Mouse (Mus musculus) stomach, embryonic 15.5 days (tissue): ENCODE results near the gene Teddm1a. TPM values are rescaled to one million over a fixed set of nuclear protein-coding genes. Genes with fewer than 3 reads are reported as not detected.
"Not testable (repeated sequence)": the region's sequence is repeated elsewhere in the genome, so short reads cannot be mapped to it uniquely, and the experiment has no call there.

Experiments
- ATAC-seq: fragments of 200-750 bp; cut with Nextera tagmentation; 2 replicates; pipeline ENCODE4 v1.8.0; 2017; ENCODE audit warnings: low read depth, moderate number of reproducible peaks, moderate TSS enrichment; ENCODE audit not compliant: insufficient read depth, low FRiP score
- H3K27ac ChIP-seq: fragments of 300-500 bp; sonication (generic); 2 replicates; pipeline ENCODE4 v1.5.1; 2015; ENCODE audit warnings: mild to moderate bottlenecking, inconsistent platforms
- H3K27me3 ChIP-seq: fragments of 300-500 bp; sonication (generic); replicated peaks from 2 replicates; pipeline ENCODE4 v1.6.1; 2015; ENCODE audit warnings: inconsistent platforms
- H3K36me3 ChIP-seq: fragments of 300-500 bp; sonication (generic); 2 replicates; pipeline ENCODE4 v1.6.1; 2015; ENCODE audit warnings: inconsistent platforms
- H3K4me1 ChIP-seq: fragments of 300-500 bp; sonication (generic); 2 replicates; pipeline ENCODE4 v1.6.1; 2015; ENCODE audit warnings: inconsistent platforms
- H3K4me2 ChIP-seq: fragments of 300-500 bp; sonication (generic); 2 replicates; pipeline ENCODE4 v1.6.1; 2015; ENCODE audit warnings: mild to moderate bottlenecking, inconsistent platforms
- H3K4me3 ChIP-seq: fragments of 300-500 bp; sonication (generic); replicated peaks from 2 replicates; pipeline ENCODE4 v1.5.1; 2015; ENCODE audit warnings: inconsistent platforms
- H3K9ac ChIP-seq: fragments of 300-500 bp; sonication (generic); 2 replicates; pipeline ENCODE4 v1.6.1; 2015; ENCODE audit warnings: inconsistent platforms
- H3K9me3 ChIP-seq: fragments of 300-500 bp; sonication (generic); 2 replicates; pipeline ENCODE4 v1.6.1; 2016; ENCODE audit warnings: inconsistent platforms
- WGBS: fragments of 180-500 bp; shearing (Covaris S2); methylation state at CpG from one replicate; pipeline ENCODE4 v1.1.7; 2015; 5-methylcytosine and 5-hydroxymethylcytosine counted together
- polyA plus RNA-seq: library from polyadenylated mRNA; unstranded; fragments of >200 nt; fragmentation: Nextera tagmentation; extraction: Ambion mirVana; gene quantifications from 2 replicates; pipeline ENCODE4 v1.2.1, GENCODE M21; 2015

The Teddm1a gene
- not detected in 2 replicates for polyA plus RNA-seq

DNA sequence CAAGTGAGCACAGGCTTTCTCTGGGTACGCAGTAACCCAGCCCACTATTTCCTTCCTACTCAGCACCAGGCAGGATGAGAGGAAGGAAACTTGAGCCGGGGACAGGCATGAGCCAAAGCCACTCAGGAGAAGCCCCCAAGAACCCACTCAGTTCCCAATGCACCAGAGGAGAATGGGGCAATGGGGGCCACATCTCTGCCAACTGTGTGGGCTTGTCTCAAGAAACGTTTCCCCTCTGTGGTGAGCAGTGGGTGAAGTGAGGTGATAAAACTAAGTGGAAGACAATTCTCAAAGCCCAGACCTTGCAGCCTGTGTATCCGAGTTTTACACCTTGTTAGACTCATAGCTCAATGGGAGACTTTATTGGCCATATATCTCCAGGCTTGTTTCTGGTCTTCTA is at the start of gene Teddm1a:
Teddm1a (plus strand) TSS at position 301 of the 400 bp plus-strand sequence.
- 54% methylated on average over 4 of the region's 4 CpGs for WGBS
- H3K4me3 ChIP-seq = no peak within 1 kb of the TSS
- H3K4me2 ChIP-seq = no peak within 1 kb of the TSS
- peaks cover 7% of the 10 kb centered on the region; the same call in 1 of the 2 replicates for H3K4me1 ChIP-seq
- no peak within 1 kb of the TSS for H3K9ac ChIP-seq
- H3K36me3 ChIP-seq = no peaks in the 10 kb centered on the region
- H3K27ac ChIP-seq = no peak within 1 kb of the TSS
- H3K27me3 ChIP-seq = no peaks in the 10 kb centered on the region
- no peaks in the 10 kb centered on the region for H3K9me3 ChIP-seq
- no peak for ATAC-seq

DNA sequence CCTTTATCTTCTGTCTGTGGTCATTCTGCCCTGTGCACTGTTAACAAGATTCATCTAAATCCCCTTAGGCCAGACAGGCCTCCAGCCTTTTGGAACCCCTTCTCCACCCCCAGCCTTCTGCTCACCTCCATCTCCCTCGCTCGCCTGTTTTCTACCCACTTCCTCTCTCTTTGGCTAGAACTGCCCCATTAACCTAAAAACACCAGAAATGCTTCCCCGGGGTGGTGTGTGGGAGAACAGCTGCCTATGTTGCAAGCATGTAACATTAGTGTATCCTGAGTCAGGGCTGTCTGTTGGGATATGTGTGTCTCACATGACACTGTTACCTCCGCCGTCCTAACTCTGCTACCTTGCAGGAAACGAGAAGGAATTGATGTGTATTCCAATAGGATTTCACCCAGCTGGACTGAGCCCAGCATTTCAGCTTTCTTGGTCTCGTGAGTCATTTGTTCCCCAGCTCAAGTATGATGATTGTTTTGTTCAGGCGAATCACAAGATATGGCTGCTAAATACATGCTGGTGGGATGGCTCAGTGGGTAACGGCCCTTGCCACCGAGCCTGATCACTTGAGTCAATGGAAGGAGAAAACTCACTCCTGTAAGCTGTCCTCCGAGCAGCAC is 49.3 kb upstream of the Teddm1a start:
- ATAC-seq = no peak
- H3K4me2 ChIP-seq = no peak overlapping the region
- no peaks in the 10 kb centered on the region for H3K27me3 ChIP-seq
- H3K27ac ChIP-seq = no peak overlapping the region
- no peaks in the 10 kb centered on the region for H3K4me1 ChIP-seq
- no peak overlapping the region for H3K9ac ChIP-seq
- no peaks in the 10 kb centered on the region for H3K36me3 ChIP-seq
- H3K4me3 ChIP-seq = no peak overlapping the region
- WGBS = 83% methylated on average over 11 of the region's 11 CpGs
- no peaks in the 10 kb centered on the region for H3K9me3 ChIP-seq

DNA sequence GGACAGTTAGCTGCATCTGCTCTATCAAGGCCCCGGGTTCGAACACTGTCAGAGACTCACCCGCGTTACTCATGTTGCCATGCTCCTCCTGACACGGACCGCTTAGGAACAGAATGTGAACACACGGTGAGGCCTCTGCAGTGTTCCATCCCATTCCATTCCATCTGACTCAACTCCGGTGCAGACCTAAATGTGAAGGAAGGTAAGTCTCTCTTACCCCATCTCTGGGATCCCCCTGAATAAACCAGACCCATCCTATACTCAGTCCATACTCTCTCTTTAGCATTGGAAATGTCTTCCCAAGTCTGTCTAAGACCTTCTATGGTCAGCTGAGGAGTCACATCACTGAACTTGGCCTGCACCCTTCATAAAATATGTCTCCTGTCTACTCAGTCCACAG is 47.5 kb upstream of the Teddm1a start, which contains the start of gene Rgsl1:
Rgsl1 (minus strand) TSS at position 101 of the 400 bp plus-strand sequence.
- ATAC-seq = no peak
- WGBS = 95% methylated on average over 8 of the region's 8 CpGs
- no peaks in the 10 kb centered on the region for H3K36me3 ChIP-seq
- H3K9ac ChIP-seq = no peak within 1 kb of the TSS
- H3K27me3 ChIP-seq = no peaks in the 10 kb centered on the region
- no peaks in the 10 kb centered on the region for H3K9me3 ChIP-seq
- H3K4me1 ChIP-seq = no peaks in the 10 kb centered on the region
- no peak within 1 kb of the TSS for H3K4me2 ChIP-seq
- H3K4me3 ChIP-seq = no peak within 1 kb of the TSS
- no peak within 1 kb of the TSS for H3K27ac ChIP-seq

DNA sequence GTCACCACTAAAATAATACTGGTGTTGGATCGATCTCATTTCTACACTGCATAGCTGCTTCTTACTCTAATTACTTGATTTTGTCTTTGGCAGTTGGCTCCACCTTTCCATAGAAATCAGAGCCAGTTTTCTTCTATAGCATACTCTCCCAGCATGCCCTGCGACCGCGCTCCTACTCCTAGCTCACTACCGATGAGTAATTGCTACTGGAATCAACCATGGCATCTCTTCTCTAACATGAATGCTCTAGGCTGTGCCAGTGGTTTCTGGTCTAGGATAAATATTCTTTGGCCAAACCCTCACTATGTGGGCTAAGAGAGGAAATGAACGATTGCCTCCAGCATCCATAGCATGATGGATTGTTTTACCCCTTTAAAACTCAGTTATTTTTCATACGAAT is 45.1 kb upstream of the Teddm1a start:
- Histone ChIP-seq H3K9ac (no peak overlapping the region), H3K36me3 (no peaks in the 10 kb centered on the region), H3K4me1 (no peaks in the 10 kb centered on the region), H3K4me3 (no peak overlapping the region), H3K27me3 (no peaks in the 10 kb centered on the region), H3K27ac (no peak overlapping the region), H3K4me2 (no peak overlapping the region), H3K9me3 (no peaks in the 10 kb centered on the region)
- ATAC-seq = no peak
- 86% methylated on average over 7 of the region's 7 CpGs for WGBS

DNA sequence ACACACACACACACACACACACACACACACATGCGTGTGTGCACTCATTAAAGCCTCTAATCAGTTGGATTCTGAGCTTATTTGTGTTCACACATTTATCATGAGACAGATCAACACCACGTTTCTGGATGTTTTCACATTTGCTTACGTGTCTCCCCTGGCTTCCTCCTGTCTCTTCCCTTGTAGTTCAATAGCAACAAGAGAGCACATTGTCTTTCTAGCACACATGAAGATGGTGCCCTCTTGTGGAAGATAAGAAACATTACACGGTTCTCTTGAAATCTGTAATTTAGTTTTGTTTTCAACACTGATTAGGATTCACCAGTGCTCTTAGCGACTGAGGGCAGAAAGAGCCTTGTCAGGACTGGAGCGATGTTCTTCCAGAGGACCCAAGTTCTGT is 44.7 kb upstream of the Teddm1a start:
- 28% methylated on average over 6 of the region's 6 CpGs for WGBS
- no peaks in the 10 kb centered on the region for H3K9me3 ChIP-seq
- no peaks in the 10 kb centered on the region for H3K27me3 ChIP-seq
- no peak overlapping the region for H3K4me2 ChIP-seq
- no peak overlapping the region for H3K9ac ChIP-seq
- H3K4me1 ChIP-seq = no peaks in the 10 kb centered on the region
- H3K36me3 ChIP-seq = no peaks in the 10 kb centered on the region
- no peak for ATAC-seq
- no peak overlapping the region for H3K4me3 ChIP-seq
- no peak overlapping the region for H3K27ac ChIP-seq

DNA sequence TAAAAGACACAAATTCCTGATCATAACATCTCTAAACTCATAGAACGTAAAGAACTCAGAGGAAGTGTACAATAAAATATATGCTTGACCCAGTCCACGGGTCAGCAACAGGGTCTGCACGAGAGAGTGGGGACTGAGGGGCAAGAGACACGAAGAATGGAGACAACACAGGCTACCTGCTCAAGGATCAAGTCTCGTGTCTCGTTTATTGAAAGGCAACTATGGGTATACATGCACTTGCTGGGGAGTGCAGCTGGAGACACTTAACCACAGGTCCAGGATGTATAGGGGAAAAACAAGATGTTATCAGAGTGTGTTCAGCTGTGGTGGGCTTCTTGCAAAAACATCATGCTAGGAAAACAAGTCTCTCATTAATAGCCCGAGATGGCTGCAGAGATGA is 38.8 kb upstream of the Teddm1a start:
- not testable (repeated sequence) for H3K9ac ChIP-seq, H3K36me3 ChIP-seq, H3K4me1 ChIP-seq, H3K4me2 ChIP-seq, H3K27ac ChIP-seq, H3K9me3 ChIP-seq, ATAC-seq, H3K27me3 ChIP-seq, H3K4me3 ChIP-seq
- WGBS = 61% methylated on average over 7 of the region's 7 CpGs

DNA sequence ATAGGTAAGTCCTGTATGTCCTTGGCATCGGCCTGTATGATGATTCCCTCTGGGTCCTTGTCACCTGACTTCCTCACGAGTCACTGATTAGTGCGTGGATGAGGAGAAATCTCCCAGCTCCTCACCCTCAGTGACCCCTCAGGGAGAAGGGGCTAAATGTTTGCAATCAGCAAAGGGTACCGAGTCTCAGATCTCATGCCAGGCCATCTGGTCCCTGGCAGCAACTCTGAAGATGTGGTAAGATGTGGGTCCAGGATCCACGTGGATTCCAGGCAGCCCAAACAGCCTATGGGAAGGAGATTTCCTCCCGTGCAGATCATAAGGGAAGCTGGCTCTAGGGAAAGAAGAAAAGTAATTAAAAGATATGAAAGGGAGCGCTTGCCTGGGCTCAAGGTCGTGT is 35.6 kb upstream of the Teddm1a start:
- Histone ChIP-seq H3K27me3 (no peaks in the 10 kb centered on the region), H3K4me2 (no peak overlapping the region), H3K4me3 (no peak overlapping the region), H3K36me3 (no peaks in the 10 kb centered on the region), H3K27ac (no peak overlapping the region), H3K9me3 (no peaks in the 10 kb centered on the region), H3K4me1 (no peaks in the 10 kb centered on the region), H3K9ac (no peak overlapping the region)
- ATAC-seq = no peak
- 71% methylated on average over 8 of the region's 8 CpGs for WGBS

DNA sequence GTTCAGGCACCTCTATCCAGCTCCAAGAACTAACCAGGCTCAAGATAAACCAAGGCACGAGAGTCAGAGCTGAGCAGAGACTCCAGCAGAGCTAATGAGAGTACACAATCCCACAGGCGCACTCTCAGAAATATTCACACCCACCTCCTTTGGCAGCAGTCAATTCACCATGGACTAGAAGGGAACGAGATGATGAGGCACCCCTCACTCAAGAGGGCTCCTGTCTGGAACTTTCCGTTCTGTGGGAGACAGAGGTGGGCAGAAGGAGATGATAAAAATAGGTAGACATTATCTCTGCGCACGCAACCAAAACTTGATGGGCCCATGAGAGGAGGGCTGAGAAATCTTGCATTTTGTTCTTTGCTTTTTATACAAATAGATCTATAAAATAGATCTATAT is 17.5 kb upstream of the Teddm1a start, which contains the start of gene Teddm1b:
Teddm1b (plus strand) TSS at position 301 of the 400 bp plus-strand sequence.
- Histone ChIP-seq H3K9me3 (no peaks in the 10 kb centered on the region), H3K27me3 (no peaks in the 10 kb centered on the region), H3K4me2 (no peak within 1 kb of the TSS), H3K9ac (no peak within 1 kb of the TSS), H3K4me3 (no peak within 1 kb of the TSS), H3K27ac (no peak within 1 kb of the TSS), H3K4me1 (no peaks in the 10 kb centered on the region), H3K36me3 (no peaks in the 10 kb centered on the region)
- 84% methylated on average over 6 of the region's 6 CpGs for WGBS
- ATAC-seq = no peak

DNA sequence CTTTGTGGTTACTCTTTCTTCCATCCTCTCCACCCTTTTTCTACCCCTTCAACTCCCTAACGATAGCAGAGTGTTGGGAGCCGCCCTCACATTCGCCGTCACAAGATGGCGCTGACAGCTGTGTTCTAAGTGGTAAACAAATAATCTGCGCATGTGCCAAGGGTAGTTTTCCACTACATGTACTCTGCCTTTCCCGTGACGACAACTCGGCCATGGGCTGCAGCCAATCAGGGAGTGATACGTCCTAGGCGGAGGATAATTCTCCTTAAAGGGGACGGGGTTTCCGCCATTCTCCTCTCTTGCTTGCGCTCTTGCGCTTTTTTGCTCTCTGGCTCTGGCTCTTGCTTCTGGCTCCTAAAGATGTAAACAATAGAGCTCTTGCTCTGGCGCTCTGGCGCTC is 11.2 kb upstream of the Teddm1a start:
- H3K9me3 ChIP-seq, ATAC-seq, H3K4me3 ChIP-seq, H3K27ac ChIP-seq, H3K4me2 ChIP-seq, H3K4me1 ChIP-seq, H3K27me3 ChIP-seq, H3K36me3 ChIP-seq, H3K9ac ChIP-seq: not testable (repeated sequence)
- 95% methylated on average over 17 of the region's 17 CpGs for WGBS

DNA sequence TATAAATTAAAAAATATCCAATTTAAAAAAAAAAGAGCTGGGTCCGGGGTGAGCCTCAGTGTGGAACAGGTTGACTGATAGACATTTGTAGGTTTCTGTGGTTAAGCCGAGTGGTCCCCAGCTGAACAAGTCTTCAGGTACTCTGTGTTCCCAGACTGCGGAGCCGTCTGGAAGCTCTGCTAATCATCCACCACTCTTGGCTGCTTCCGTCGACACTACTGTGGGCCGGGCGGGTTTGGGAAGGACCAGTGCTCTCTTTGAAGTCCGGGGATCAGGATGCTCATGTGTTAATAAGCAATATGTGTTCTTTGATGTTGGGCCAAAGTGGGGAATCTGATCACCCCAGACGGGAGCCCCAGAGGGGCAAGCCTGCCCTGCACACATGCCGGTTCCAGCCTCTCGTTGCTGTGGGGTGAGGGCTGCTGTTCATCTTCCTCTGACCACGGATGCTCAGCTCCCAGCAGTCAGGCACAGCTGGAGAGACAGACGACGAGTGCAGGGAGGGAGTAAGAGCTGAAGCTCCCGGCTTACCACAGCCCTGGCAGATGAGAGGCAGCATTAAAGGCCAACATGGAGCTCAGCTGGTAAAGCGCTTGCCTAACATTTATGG is 5.4 kb upstream of the Teddm1a start:
- Histone ChIP-seq H3K36me3 (no peaks in the 10 kb centered on the region), H3K4me1 (no peaks in the 10 kb centered on the region), H3K4me2 (no peak overlapping the region), H3K9ac (no peak overlapping the region), H3K4me3 (no peak overlapping the region), H3K27ac (no peak overlapping the region), H3K27me3 (no peaks in the 10 kb centered on the region), H3K9me3 (no peaks in the 10 kb centered on the region)
- no peak for ATAC-seq
- 37% methylated on average over 17 of the region's 17 CpGs for WGBS

DNA sequence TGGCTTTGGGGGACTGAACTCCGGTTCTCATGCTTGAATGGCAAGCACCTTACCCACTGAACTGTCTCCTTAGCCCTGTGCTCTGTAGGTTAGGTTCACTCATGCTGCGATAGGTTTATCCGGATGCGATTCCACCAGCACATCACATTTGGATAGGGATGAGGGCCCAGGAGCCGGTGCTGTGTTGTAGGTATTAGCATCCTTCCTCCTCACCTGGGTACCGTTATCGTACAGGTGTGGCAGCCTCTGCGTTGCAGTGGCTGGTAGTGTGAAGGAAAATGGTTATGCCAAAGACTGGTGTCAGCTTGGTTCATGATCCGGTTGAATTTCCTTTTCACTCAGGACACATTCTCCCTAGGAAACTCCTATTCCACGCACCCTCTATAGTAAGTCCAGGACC is 1.4 kb upstream of the Teddm1a start:
- no peak overlapping the region for H3K9ac ChIP-seq
- WGBS = 91% methylated on average over 10 of the region's 10 CpGs
- H3K4me2 ChIP-seq = no peak overlapping the region

DNA sequence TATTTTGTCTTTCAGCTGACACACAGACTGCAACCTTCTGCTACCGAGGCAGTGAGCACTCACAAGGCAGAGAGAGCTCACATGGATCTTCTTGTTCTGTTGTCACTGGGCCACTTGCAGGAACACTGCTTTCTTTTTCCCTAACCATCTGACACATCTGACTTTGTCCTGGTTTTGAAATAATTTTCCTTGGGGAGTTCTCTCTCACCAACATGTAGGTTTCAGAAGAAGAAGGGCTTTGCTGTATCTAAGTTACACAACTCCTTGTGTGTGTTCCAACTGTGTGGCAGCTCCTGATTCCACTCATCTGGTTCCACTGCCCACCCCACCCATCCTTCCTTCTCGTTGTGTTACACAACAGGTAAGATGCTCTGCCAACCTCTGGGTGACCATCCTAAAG is 2.2 kb downstream of the Teddm1a start:
- Histone ChIP-seq H3K4me2 (no peak overlapping the region), H3K9ac (no peak overlapping the region), H3K36me3 (no peaks in the 10 kb centered on the region), H3K27ac (no peak overlapping the region), H3K9me3 (no peaks in the 10 kb centered on the region), H3K27me3 (no peaks in the 10 kb centered on the region), H3K4me1 (peaks cover 7% of the 10 kb centered on the region; the same call in 1 of the 2 replicates), H3K4me3 (no peak overlapping the region)
- WGBS = 68% methylated on average over 2 of the region's 2 CpGs
- ATAC-seq = no peak

More for the DNA sequence above, 1.4 kb upstream of the Teddm1a start:
- Histone ChIP-seq H3K9me3 (no peaks in the 10 kb centered on the region), H3K27me3 (no peaks in the 10 kb centered on the region), H3K27ac (no peak overlapping the region), H3K36me3 (no peaks in the 10 kb centered on the region), H3K4me3 (no peak overlapping the region), H3K4me1 (peaks cover 7% of the 10 kb centered on the region; the same call in 1 of the 2 replicates)
- ATAC-seq = no peak
